Mouse (Mus musculus) hindbrain, embryonic 10.5 days (tissue): ENCODE measurements around the gene Ush2a. TPM values are rescaled to one million over a fixed set of nuclear protein-coding genes. Genes with fewer than 3 reads are reported as not detected.

Source experiments
- DNase-seq: peaks from one replicate; pipeline ENCODE4 v3.0.0-alpha.2; 2017; ENCODE audit warnings: low spot score
- H3K27ac ChIP-seq: fragments of 300-500 bp; sonication (generic); 2 replicates; pipeline ENCODE4 v1.5.1; 2016; ENCODE audit warnings: mild to moderate bottlenecking, moderate library complexity
- H3K27me3 ChIP-seq: fragments of 300-500 bp; sonication (generic); 2 replicates; pipeline ENCODE4 v1.6.1; 2016; ENCODE audit warnings: mild to moderate bottlenecking; ENCODE audit not compliant: poor library complexity, insufficient read depth, severe bottlenecking
- H3K36me3 ChIP-seq: fragments of 300-500 bp; sonication (generic); 2 replicates; pipeline ENCODE4 v1.6.1; 2016; ENCODE audit warnings: mild to moderate bottlenecking, moderate library complexity
- H3K4me1 ChIP-seq: fragments of 300-500 bp; sonication (generic); replicated peaks from 2 replicates; pipeline ENCODE4 v1.6.1; 2016; ENCODE audit warnings: mild to moderate bottlenecking
- H3K4me3 ChIP-seq: fragments of 300-500 bp; sonication (generic); 2 replicates; pipeline ENCODE4 v1.5.1; 2016; ENCODE audit warnings: mild to moderate bottlenecking, moderate library complexity
- H3K9me3 ChIP-seq: fragments of 300-500 bp; sonication (generic); 2 replicates; pipeline ENCODE4 v1.6.1; 2016; ENCODE audit warnings: mild to moderate bottlenecking, moderate library complexity
- WGBS: fragments of 180-500 bp; shearing (Covaris S2); methylation state at CpG from one replicate; pipeline ENCODE4 v1.1.7; 2016; 5-methylcytosine and 5-hydroxymethylcytosine counted together
- polyA plus RNA-seq: library from polyadenylated mRNA; unstranded; fragments of >200 nt; fragmentation: Nextera tagmentation; extraction: Ambion mirVana; gene quantifications from 2 replicates; pipeline ENCODE4 v1.2.1, GENCODE M21; 2016

Ush2a gene
- polyA plus RNA-seq, 1 experiment from 2014 or later = 0.17 TPM

GRCm38 (mm10) chr1:188577376-188577775 lies 315.6 kb downstream of the Ush2a start:
- H3K4me1 ChIP-seq = no peaks in the 10 kb centered on the region
- no peak overlapping the region for H3K4me3 ChIP-seq
- H3K27ac ChIP-seq = no peak overlapping the region
- 91% methylated on average over 4 of the region's 4 CpGs for WGBS
- H3K36me3 ChIP-seq = no peaks in the 10 kb centered on the region
- no peak for DNase-seq
- no peaks in the 10 kb centered on the region for H3K27me3 ChIP-seq
- H3K9me3 ChIP-seq = no peaks in the 10 kb centered on the region

GRCm38 (mm10) chr1:188581136-188581535 lies 319.3 kb downstream of the Ush2a start:
- 30% methylated on average over 4 of the region's 4 CpGs for WGBS
- Histone ChIP-seq H3K27me3 (no peaks in the 10 kb centered on the region), H3K9me3 (no peaks in the 10 kb centered on the region), H3K4me1 (no peaks in the 10 kb centered on the region), H3K36me3 (no peaks in the 10 kb centered on the region), H3K4me3 (no peak overlapping the region), H3K27ac (no peak overlapping the region)
- peak; percentile 10 for DNase-seq

- DNase-seq = no peak
- Histone ChIP-seq H3K36me3 (no peaks in the 10 kb centered on the region), H3K27me3 (no peaks in the 10 kb centered on the region), H3K9me3 (no peaks in the 10 kb centered on the region), H3K4me1 (no peaks in the 10 kb centered on the region), H3K27ac (no peak overlapping the region), H3K4me3 (no peak overlapping the region)
- WGBS = 68% methylated on average over 4 of the region's 4 CpGs
Observed at GRCm38 (mm10) chr1:188595251-188595650, 333.4 kb downstream of the Ush2a start.

GRCm38 (mm10) chr1:188598052-188598451 lies 336.2 kb downstream of the Ush2a start:
- Histone ChIP-seq H3K27me3 (no peaks in the 10 kb centered on the region), H3K4me1 (no peaks in the 10 kb centered on the region), H3K4me3 (no peak overlapping the region), H3K36me3 (no peaks in the 10 kb centered on the region), H3K9me3 (no peaks in the 10 kb centered on the region), H3K27ac (no peak overlapping the region)
- WGBS = 85% methylated on average over 7 of the region's 7 CpGs
- no peak for DNase-seq

- DNase-seq = no peak
- 92% methylated on average over 8 of the region's 8 CpGs for WGBS
- Histone ChIP-seq H3K27me3 (no peaks in the 10 kb centered on the region), H3K9me3 (no peaks in the 10 kb centered on the region), H3K4me1 (no peaks in the 10 kb centered on the region), H3K27ac (no peak overlapping the region), H3K4me3 (no peak overlapping the region), H3K36me3 (no peaks in the 10 kb centered on the region)
Observed at GRCm38 (mm10) chr1:188599134-188599533, 337.3 kb downstream of the Ush2a start.

GRCm38 (mm10) chr1:188606450-188606849 lies 344.6 kb downstream of the Ush2a start:
- no peak overlapping the region for H3K4me3 ChIP-seq
- H3K9me3 ChIP-seq = no peaks in the 10 kb centered on the region
- H3K4me1 ChIP-seq = no peaks in the 10 kb centered on the region
- no peaks in the 10 kb centered on the region for H3K27me3 ChIP-seq
- no peaks in the 10 kb centered on the region for H3K36me3 ChIP-seq
- no peak for DNase-seq
- H3K27ac ChIP-seq = no peak overlapping the region

- Histone ChIP-seq H3K4me3 (no peak overlapping the region), H3K4me1 (no peaks in the 10 kb centered on the region), H3K9me3 (no peaks in the 10 kb centered on the region), H3K27me3 (no peaks in the 10 kb centered on the region), H3K27ac (no peak overlapping the region), H3K36me3 (no peaks in the 10 kb centered on the region)
- 75% methylated on average over 5 of the region's 5 CpGs for WGBS
- DNase-seq = no peak
Observed at GRCm38 (mm10) chr1:188616547-188616946, 354.7 kb downstream of the Ush2a start.

GRCm38 (mm10) chr1:188633736-188634135 lies 371.9 kb downstream of the Ush2a start:
- Histone ChIP-seq H3K36me3 (no peaks in the 10 kb centered on the region), H3K27me3 (no peaks in the 10 kb centered on the region), H3K9me3 (no peaks in the 10 kb centered on the region), H3K4me1 (no peaks in the 10 kb centered on the region), H3K27ac (no peak overlapping the region), H3K4me3 (no peak overlapping the region)
- 47% methylated on average over 4 of the region's 4 CpGs for WGBS
- DNase-seq = no peak

GRCm38 (mm10) chr1:188639666-188640065 lies 377.8 kb downstream of the Ush2a start:
- DNase-seq = no peak
- Histone ChIP-seq H3K9me3 (no peaks in the 10 kb centered on the region), H3K27ac (no peak overlapping the region), H3K4me1 (no peaks in the 10 kb centered on the region), H3K4me3 (no peak overlapping the region), H3K36me3 (no peaks in the 10 kb centered on the region), H3K27me3 (no peaks in the 10 kb centered on the region)

- Histone ChIP-seq H3K4me3 (no peak overlapping the region), H3K36me3 (no peaks in the 10 kb centered on the region), H3K9me3 (no peaks in the 10 kb centered on the region), H3K27ac (no peak overlapping the region), H3K27me3 (no peaks in the 10 kb centered on the region), H3K4me1 (no peaks in the 10 kb centered on the region)
- WGBS = 89% methylated on average over 3 of the region's 3 CpGs
- DNase-seq = no peak
Observed at GRCm38 (mm10) chr1:188643156-188643555, 381.3 kb downstream of the Ush2a start.

- 87% methylated on average over 3 of the region's 3 CpGs for WGBS
- Histone ChIP-seq H3K27ac (no peak overlapping the region), H3K27me3 (0 out of 2 replicates have a peak, but pooled peaks cover under 1% of the 10 kb centered on the region), H3K4me3 (no peak overlapping the region), H3K9me3 (no peaks in the 10 kb centered on the region), H3K4me1 (peaks cover 6% of the 10 kb centered on the region; the same call in 1 of the 2 replicates), H3K36me3 (no peaks in the 10 kb centered on the region)
- no peak for DNase-seq
Observed at GRCm38 (mm10) chr1:188653001-188653400, 391.2 kb downstream of the Ush2a start.

- H3K4me1 ChIP-seq = peaks cover 36% of the 10 kb centered on the region
- no peaks in the 10 kb centered on the region for H3K36me3 ChIP-seq
- H3K27ac ChIP-seq = no peak overlapping the region
- H3K9me3 ChIP-seq = no peaks in the 10 kb centered on the region
- no peak overlapping the region for H3K4me3 ChIP-seq
- 0 out of 2 replicates have a peak, but pooled peaks cover 6% of the 10 kb centered on the region for H3K27me3 ChIP-seq
- WGBS = 66% methylated on average over 12 of the region's 12 CpGs
- DNase-seq = no peak
Observed at GRCm38 (mm10) chr1:188656121-188656520, 394.3 kb downstream of the Ush2a start.

GRCm38 (mm10) chr1:188659159-188659558 lies 397.3 kb downstream of the Ush2a start:
- Histone ChIP-seq H3K4me3 (no peak overlapping the region), H3K27me3 (0 out of 2 replicates have a peak, but pooled peaks cover 6% of the 10 kb centered on the region), H3K4me1 (peaks cover 46% of the 10 kb centered on the region), H3K36me3 (no peaks in the 10 kb centered on the region), H3K27ac (no peak overlapping the region), H3K9me3 (no peaks in the 10 kb centered on the region)
- 22% methylated on average over 3 of the region's 3 CpGs for WGBS
- DNase-seq = no peak

- Histone ChIP-seq H3K4me1 (peaks cover 46% of the 10 kb centered on the region), H3K9me3 (no peaks in the 10 kb centered on the region), H3K4me3 (peak overlapping the region; percentile 46), H3K27ac (peak overlapping the region; percentile 81), H3K36me3 (no peaks in the 10 kb centered on the region), H3K27me3 (0 out of 2 replicates have a peak, but pooled peaks cover 6% of the 10 kb centered on the region)
- 4% methylated on average over 3 of the region's 3 CpGs for WGBS
- peak; percentile 59 for DNase-seq
Observed at GRCm38 (mm10) chr1:188660339-188660738, 398.5 kb downstream of the Ush2a start.
